Mouse (Mus musculus): ENCODE data around the gene Cfap73.
A peak's percentile ranks its signal among the peaks of the same experiment; 100 is the strongest.

Cfap73 gene

GRCm38 (mm10) chr5:120647361-120647760 lies 13.3 kb upstream of the Cfap73 start:
- no peak for DNase-seq

GRCm38 (mm10) chr5:120645851-120646250 lies 11.8 kb upstream of the Cfap73 start:
- DNase-seq, result peak in 1 of 2 experiments; percentile 51

- DNase-seq, result no peak
Measured at GRCm38 (mm10) chr5:120644227-120644626, 10.2 kb upstream of the Cfap73 start.

- DNase-seq, result peak; percentile 68 to 71
Measured at GRCm38 (mm10) chr5:120643365-120644085, 9.5 kb upstream of the Cfap73 start.

GRCm38 (mm10) chr5:120640094-120640493 lies 6.1 kb upstream of the Cfap73 start:
- no peak for DNase-seq

GRCm38 (mm10) chr5:120635633-120636032 lies 1.6 kb upstream of the Cfap73 start:
- DNase-seq, result no peak

GRCm38 (mm10) chr5:120634860-120635259 lies 825 bp upstream of the Cfap73 start:
- DNase-seq, result no peak

- no peak for DNase-seq
Measured at GRCm38 (mm10) chr5:120631892-120632291, 2.1 kb downstream of the Cfap73 start.

- DNase-seq, result no peak
Measured at GRCm38 (mm10) chr5:120631128-120631527, 2.9 kb downstream of the Cfap73 start.

GRCm38 (mm10) chr5:120628624-120629023 lies 5.4 kb downstream of the Cfap73 start:
- peak in 1 of 2 experiments; percentile 12 for DNase-seq

GRCm38 (mm10) chr5:120627515-120628300 lies 6.3 kb downstream of the Cfap73 start:
- DNase-seq, result peak in 1 of 2 experiments; percentile 5

- DNase-seq, result peak in 1 of 2 experiments; percentile 6
Measured at GRCm38 (mm10) chr5:120626399-120626798, 7.6 kb downstream of the Cfap73 start.

GRCm38 (mm10) chr5:120624427-120624826 lies 9.6 kb downstream of the Cfap73 start:
- DNase-seq, result peak in 1 of 2 experiments; percentile 14

GRCm38 (mm10) chr5:120622198-120622851 lies 11.7 kb downstream of the Cfap73 start:
- no peak for DNase-seq

- no peak for DNase-seq
Measured at GRCm38 (mm10) chr5:120621846-120622197, 12.2 kb downstream of the Cfap73 start.

GRCm38 (mm10) chr5:120621078-120621765 lies 12.8 kb downstream of the Cfap73 start:
- no peak for DNase-seq

- DNase-seq, result peak; percentile 74 to 88
Measured at GRCm38 (mm10) chr5:120620375-120621077, 13.5 kb downstream of the Cfap73 start.

GRCm38 (mm10) chr5:120619201-120619600 lies 14.8 kb downstream of the Cfap73 start:
- DNase-seq, result peak; percentile 64 to 77

GRCm38 (mm10) chr5:120618778-120619177 lies 15.3 kb downstream of the Cfap73 start:
- DNase-seq, result no peak

- peak in 1 of 2 experiments; percentile 25 for DNase-seq
Measured at GRCm38 (mm10) chr5:120615903-120616302, 18.1 kb downstream of the Cfap73 start.

GRCm38 (mm10) chr5:120612822-120613604 lies 21.0 kb downstream of the Cfap73 start:
- peak; percentile 100 for DNase-seq

Measured in cerebellum, adult 18-20 months (tissue).